11 mouse cellular contexts compared by ENCODE assay signal in the genomic region with DNA sequence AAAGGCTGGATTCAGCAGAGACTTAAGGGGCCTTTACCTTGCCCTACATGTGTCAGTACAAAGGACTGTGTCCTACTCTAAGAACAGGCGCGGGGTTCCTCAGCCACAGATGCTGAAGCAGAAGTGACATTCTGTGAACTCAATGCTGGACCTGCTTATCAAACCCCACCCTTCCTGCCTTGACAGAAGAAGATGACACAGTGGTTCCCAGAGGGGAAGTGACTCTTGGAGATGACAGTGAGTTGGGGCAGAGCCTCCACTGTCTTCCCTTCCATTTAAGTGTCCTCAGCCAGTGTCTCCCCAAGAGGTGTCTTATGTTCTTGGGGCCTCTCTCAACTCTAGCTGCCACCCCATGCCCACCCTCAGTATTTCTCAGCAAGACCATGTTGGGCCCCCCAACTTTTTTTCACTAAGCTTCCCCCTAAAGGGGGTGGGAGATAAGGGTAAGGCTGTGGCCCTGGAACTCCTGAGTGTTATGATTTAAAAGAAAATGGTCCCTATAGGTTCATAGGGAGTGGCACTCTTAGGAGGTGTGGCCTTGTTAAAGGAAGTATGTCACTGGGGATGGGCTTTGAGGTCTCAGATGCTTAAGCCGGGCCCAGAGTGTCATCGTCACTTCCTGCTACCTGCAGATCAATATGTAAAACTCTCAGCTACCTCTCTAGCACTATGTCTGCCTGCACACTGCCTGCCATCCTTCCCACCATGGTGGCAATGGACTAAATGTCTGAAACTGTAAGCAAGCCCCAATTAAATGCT. TPM values are rescaled to one million over a fixed set of nuclear protein-coding genes. Genes with fewer than 3 reads are reported as not detected.
DNase-seq lines count a peak whose midpoint lies in the region; ATAC-seq lines count a peak whose summit lies in the region.
"Had no signal": no experiment of that assay in that cellular context is flagged by ENCODE, and none has a peak within 500 bp of the region (broad histone marks: within the 10 kb centered on the region; RNA-seq: fewer than 3 reads in every experiment).

No protein-coding gene starts in this region.

- WGBS in liver, embryonic 13.5 days (ENCODE audit: insufficient replicate concordance): 29% methylated on average over 4 of the region's 4 CpGs
- WGBS in hindbrain, embryonic 10.5 days: over 99% methylated on average over 4 of the region's 4 CpGs
- 95% methylated on average over 4 of the region's 4 CpGs for WGBS in hindbrain, embryonic 11.5 days

- H3K27me3 ChIP-seq in liver, embryonic 13.5 days: no peaks in the 10 kb centered on the region
- H3K27me3 ChIP-seq in hindbrain, embryonic 10.5 days (ENCODE audit: insufficient read depth, poor library complexity, severe bottlenecking): no peaks in the 10 kb centered on the region
- no peaks in the 10 kb centered on the region for H3K27me3 ChIP-seq in hindbrain, embryonic 11.5 days (ENCODE audit: control insufficient read depth, insufficient read depth, low read length)

- H3K9me3 ChIP-seq in liver, embryonic 13.5 days (replicated peaks): no peaks in the 10 kb centered on the region
- H3K9me3 ChIP-seq in hindbrain, embryonic 10.5 days: no peaks in the 10 kb centered on the region
- H3K9me3 ChIP-seq in hindbrain, embryonic 11.5 days (ENCODE audit: control insufficient read depth, low read length): no peaks in the 10 kb centered on the region

- peaks cover 54% of the 10 kb centered on the region for H3K4me1 ChIP-seq in liver, embryonic 13.5 days (replicated peaks)
- peaks cover 20% of the 10 kb centered on the region for H3K4me1 ChIP-seq in hindbrain, embryonic 10.5 days (replicated peaks)
- no peaks in the 10 kb centered on the region for H3K4me1 ChIP-seq in hindbrain, embryonic 11.5 days (replicated peaks; ENCODE audit: control insufficient read depth, insufficient read depth, low read length)

- ATAC-seq in activated CD4-positive, CD25-positive, alpha-beta regulatory T cell, adult 4 months: peak; percentile 72
- peak; percentile 61 for ATAC-seq in liver, embryonic 13.5 days (ENCODE audit: low read depth)
- no peak for ATAC-seq in hindbrain, embryonic 11.5 days (ENCODE audit: low FRiP score)
- ATAC-seq: forebrain, embryonic 14.5 days had no signal

- DNase-seq in heart, adult 18-20 months: peak; percentile 22 to 61
- DNase-seq in heart, adult 8-10 months (ENCODE audit: low spot score): no peak
- no peak for DNase-seq in liver, embryonic 13.5 days
- peak; percentile 37 to 42 for DNase-seq in natural killer cell, adult 2 months (ENCODE audit: low spot score in 2 of 2)
- no peak for DNase-seq in hindbrain, embryonic 10.5 days (ENCODE audit: low spot score)
- no peak for DNase-seq in layer of hippocampus, postnatal 25 days (ENCODE audit: extremely low spot score in 1 of 2, low spot score in 1 of 2)
- no peak for DNase-seq in hindbrain, embryonic 11.5 days (ENCODE audit: low spot score)
- DNase-seq: heart, postnatal 36 days; right cerebral cortex, adult 18-20 months had no signal

- no peak overlapping the region for H3K9ac ChIP-seq in liver, embryonic 13.5 days
- no peak overlapping the region for H3K9ac ChIP-seq in hindbrain, embryonic 11.5 days (ENCODE audit: low read depth, low read length)

- peak overlapping the region; percentile 65 for H3K27ac ChIP-seq in liver, embryonic 13.5 days
- H3K27ac ChIP-seq in hindbrain, embryonic 10.5 days: no peak overlapping the region
- H3K27ac ChIP-seq in hindbrain, embryonic 11.5 days (ENCODE audit: low read depth, low read length): no peak overlapping the region

- H3K36me3 ChIP-seq in liver, embryonic 13.5 days: no peaks in the 10 kb centered on the region
- H3K36me3 ChIP-seq in hindbrain, embryonic 10.5 days: peaks cover 5% of the 10 kb centered on the region; the same call in 1 of the 2 replicates
- H3K36me3 ChIP-seq in hindbrain, embryonic 11.5 days (ENCODE audit: control insufficient read depth, insufficient read depth, low read length): no peaks in the 10 kb centered on the region

- no peak overlapping the region for H3K4me2 ChIP-seq in liver, embryonic 13.5 days
- no peak overlapping the region for H3K4me2 ChIP-seq in hindbrain, embryonic 11.5 days (replicated peaks; ENCODE audit: low read depth, low read length)

- no peak overlapping the region for H3K4me3 ChIP-seq in liver, embryonic 13.5 days (replicated peaks)
- no peak overlapping the region for H3K4me3 ChIP-seq in hindbrain, embryonic 10.5 days
- no peak overlapping the region for H3K4me3 ChIP-seq in hindbrain, embryonic 11.5 days (ENCODE audit: low read depth, low read length)

RNA-seq across cellular contexts. Expression of gene Hpcal1, which starts 25.2 kb away (rescaled TPM):
- total RNA-seq in heart, adult 18-20 months (2021): 10 to 100 TPM; 18.7 to 20.6 TPM
- 10 to 100 TPM; 13.4 to 17.4 (median 14.6) TPM for total RNA-seq in heart, adult 8-10 months (2022)
- 10 to 100 TPM; 59.7 to 63.6 TPM for polyA plus RNA-seq in activated CD4-positive, CD25-positive, alpha-beta regulatory T cell, adult 4 months (2017; shearing (Covaris generic))
- 15.7 and 16.0 TPM in 2 replicates for polyA plus RNA-seq in liver, embryonic 13.5 days (2015; fragmentation: Nextera tagmentation; extraction: Ambion mirVana)
- polyA plus RNA-seq in hindbrain, embryonic 10.5 days (2016; fragmentation: Nextera tagmentation; extraction: Ambion mirVana): 35.9 and 39.9 TPM in 2 replicates
- total RNA-seq in layer of hippocampus, postnatal 25 days (2021): 10 to 100 TPM; 54.9 to 65.3 TPM
- polyA plus RNA-seq in hindbrain, embryonic 11.5 days (2014; fragmentation: Nextera tagmentation; extraction: Ambion mirVana): 46.3 and 48.0 TPM in 2 replicates

Comparison
In these comparisons a context has a peak if more than half of its experiments do, and no peak if none do; other contexts are left out.
1. DNase-seq: peak in heart, adult 18-20 months (2 of 2) and natural killer cell, adult 2 months (2 of 2); none in heart, adult 8-10 months (single experiment), liver, embryonic 13.5 days (single experiment), hindbrain, embryonic 10.5 days (single experiment), layer of hippocampus, postnatal 25 days (0 of 2) and hindbrain, embryonic 11.5 days (single experiment).